Mouse (Mus musculus): ENCODE data around the gene Adamts16.

Gene Adamts16

GRCm38 (mm10) chr13:70764682-70765081 lies 76.9 kb downstream of the Adamts16 start:
- no peak for DNase-seq (ENCODE audit: low read depth, low spot score)

DNA sequence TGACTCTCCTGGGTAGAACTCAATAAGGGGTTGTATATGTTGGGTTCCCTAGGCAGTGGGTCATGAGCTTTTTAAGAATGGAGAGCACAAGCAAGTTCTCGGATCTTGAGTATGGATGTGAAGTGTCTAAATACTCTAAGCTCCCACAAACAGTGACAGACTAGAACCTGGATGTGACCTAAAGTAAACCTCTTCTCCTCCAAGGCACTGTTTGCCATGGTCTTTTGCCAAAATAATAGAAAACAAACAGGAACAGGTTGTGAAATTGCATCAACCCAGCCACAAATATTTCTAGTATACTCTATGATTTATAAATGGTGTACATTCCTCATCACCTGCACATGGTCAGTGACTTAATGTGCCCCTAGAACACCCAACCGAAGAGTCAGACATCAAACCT lies 79.0 kb downstream of the Adamts16 start:
- DNase-seq (ENCODE audit: low read depth, low spot score) = no peak

GRCm38 (mm10) chr13:70761312-70761711 lies 80.3 kb downstream of the Adamts16 start:
- no peak for DNase-seq (ENCODE audit: low read depth, low spot score)

DNA sequence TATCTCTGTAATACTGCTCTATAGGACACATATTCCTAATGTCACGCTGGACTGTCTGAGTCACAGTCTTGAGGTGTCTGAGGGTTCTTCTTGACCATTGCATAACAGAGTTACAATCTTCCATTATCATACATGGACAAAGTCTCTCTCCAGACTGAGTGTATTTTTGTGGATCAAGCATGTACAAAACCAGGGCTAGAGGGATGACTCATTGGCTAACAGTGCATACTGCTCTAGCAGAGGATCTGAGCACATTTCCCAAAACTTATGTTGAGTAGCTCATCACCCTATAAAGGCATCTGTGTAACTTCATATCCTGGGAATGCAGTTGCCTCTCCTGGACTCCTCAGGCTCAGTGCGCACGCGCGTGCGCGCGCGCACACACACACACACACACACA lies 81.4 kb downstream of the Adamts16 start:
- no peak for DNase-seq (ENCODE audit: low read depth, low spot score)

- no peak for DNase-seq (ENCODE audit: low read depth, low spot score)
Measured at GRCm38 (mm10) chr13:70746294-70747008, 95.2 kb downstream of the Adamts16 start.

DNA sequence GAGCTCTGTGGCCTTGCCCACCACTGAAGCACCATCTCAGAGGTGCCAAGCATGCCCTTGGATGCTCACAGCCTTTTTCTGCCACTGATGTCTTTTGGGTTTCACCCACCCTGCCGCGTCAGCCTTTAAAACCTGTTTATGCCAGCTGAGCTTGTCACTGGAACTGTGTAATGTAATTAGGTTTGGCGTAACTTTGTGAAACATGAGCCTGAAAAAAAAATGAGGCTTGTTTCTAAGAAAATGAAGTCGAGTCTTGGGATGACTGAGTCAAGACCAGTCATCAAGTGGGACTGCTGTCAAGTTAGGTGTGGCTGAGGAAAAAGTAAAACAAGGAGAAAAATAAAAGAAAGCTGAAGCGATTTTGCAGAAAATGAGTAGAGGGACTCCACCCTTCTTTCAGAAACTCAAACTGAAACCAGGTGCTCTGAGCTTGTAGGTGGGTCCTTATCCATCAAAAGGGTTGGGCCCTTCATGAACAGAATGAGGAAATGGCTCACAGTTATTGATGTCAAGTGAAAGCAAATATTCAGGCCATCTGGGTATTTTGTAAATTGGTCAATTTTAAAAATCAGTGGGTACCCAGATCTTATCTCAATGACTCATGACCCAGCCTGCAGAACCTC lies 97.1 kb downstream of the Adamts16 start:
- DNase-seq (ENCODE audit: low read depth, low spot score) = no peak

GRCm38 (mm10) chr13:70742693-70743092 lies 98.9 kb downstream of the Adamts16 start:
- DNase-seq (ENCODE audit: low read depth, low spot score) = no peak

DNA sequence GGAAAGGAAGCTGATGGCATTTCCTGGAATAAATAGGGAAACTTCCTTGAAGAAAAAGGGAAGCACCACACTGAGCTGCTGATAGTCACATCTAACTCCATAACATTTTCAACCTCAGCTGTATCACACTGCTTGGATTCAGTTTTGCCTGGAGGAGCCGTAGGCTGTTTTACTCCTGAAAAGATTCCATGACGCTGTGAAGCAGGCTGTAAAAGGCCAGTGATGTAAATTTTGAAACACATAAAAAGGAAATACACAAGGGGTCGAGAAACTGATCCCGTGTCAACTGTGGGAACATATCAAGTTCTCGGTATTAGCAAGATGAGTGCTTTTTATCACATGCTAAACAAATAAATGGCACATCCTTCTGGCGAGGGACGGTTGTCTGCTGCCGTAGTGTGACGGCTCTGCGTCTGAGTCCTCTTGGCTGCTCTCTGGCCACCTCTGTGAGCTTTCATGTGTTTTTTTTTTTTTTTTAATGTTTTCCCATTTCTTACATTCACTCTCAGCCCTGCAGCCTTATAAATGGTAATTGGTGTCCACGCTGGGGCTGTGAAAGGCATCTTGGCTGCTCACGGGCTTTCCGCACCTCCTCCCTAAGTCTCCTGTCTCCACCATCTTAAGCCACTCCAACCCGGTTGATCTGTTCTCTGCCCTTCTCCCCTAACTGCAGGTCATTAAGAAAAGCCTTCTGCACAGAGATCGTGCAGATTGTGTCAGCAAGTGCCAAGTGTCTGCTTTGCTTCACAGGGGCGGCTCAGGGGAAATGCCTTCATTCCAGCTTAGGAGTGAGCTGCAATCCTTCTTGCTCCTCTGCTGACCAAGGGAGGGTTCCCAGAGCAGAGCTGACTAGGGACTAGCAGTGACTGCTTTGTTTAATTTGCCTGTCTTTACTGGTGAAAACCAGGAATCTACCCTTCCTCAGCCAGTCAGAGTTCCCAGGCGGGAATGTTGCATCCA lies 101.0 kb downstream of the Adamts16 start:
- no peak for DNase-seq (ENCODE audit: low read depth, low spot score)

DNA sequence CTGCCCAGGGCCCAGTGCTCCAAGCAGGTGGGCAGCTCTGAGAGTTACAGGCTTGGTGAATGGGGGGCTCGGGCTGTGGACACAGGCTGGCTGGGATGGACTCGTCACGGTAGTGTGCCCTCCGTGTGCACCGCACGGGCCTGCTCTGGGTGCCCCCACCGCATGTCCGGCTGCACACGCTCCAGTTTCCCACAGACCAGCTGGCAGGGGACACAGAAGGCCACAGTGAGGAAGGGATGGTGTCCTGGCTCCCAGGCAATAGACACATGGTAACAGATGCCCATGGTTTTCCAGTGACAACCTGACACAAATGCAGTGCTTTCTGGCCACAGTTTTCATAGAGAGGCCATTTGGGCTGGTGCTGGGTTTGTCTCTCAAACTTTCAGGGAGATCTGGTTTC lies 102.8 kb downstream of the Adamts16 start:
- DNase-seq (ENCODE audit: low read depth, low spot score) = no peak

DNA sequence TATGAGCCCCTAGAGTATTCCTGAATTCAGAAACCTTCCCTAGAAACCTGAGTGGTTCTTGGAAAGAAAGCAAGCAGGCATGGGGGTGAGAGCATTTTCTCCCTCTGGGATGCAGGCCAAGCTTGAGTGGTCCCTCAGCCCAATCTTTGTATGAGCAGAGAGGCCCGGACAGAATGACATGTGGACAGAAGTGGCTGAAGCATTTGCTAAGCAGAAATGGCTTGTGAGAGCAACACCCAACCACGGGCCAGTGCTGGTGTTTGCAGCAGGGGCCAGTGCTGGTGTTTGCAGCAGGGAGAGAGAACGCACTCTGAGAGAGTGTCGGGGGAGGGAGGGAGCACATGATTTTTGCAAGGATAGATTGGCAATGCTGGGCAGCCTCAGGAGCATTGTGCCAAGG lies 105.2 kb downstream of the Adamts16 start:
- DNase-seq (ENCODE audit: low read depth, low spot score) = no peak

DNA sequence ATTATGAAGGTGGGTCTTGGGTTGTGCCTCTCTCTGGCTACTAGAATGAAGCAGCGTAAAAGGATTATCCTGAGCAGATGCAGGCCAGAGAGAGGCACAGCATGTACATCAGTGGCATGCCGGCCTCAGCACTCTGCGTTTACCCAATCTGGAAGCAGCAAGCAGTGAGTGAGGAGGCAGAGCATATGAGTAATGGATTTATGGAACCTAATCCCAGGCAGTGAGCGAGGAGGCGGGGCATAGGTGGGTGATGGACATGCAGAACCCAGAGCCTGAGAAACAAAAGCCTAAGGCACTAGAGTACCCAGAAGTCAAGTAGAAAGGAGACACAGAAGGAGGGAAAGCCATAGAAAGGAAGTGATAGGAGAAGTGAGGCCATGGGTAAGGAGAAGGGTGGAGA lies 107.0 kb downstream of the Adamts16 start:
- DNase-seq (ENCODE audit: low read depth, low spot score) = no peak

DNA sequence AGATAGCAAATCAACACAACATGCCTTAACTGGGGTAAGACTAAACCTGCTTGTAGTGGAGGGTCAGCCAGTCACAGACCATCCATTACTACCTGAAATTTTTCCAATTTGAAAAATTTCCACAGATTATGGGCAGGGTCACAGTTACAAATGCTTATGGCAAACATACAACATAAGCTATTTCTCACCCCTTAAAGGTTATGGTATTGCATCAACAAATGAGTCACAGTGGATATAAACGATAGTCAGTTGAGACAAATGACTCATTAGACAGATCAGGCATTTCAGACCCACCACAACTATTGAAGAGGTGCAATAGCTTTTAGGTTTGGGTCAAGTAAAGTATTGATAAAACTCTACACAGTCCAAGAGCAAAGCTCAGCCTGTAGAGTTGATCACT lies 107.7 kb downstream of the Adamts16 start:
- no peak for DNase-seq (ENCODE audit: low read depth, low spot score)

DNA sequence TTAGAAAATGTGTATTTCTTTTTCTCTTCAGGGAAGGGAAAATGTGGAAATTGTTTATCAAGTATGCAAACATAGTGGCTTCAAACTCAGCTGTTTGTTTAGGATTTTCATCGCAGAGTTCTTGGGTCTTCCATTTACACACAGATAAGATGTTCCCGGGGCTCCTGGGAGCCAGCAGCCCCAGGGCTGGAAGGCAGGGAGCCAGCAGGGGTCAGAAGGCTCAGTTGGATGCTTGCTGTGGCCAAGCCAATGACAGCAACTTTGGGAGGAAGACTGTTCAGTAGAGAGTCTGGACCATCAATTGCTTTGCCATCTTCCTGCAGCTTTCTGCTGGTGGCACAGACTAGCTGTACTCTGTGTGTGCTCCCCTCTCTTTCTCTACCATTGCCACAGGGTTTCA lies 108.4 kb downstream of the Adamts16 start:
- no peak for DNase-seq (ENCODE audit: low read depth, low spot score)

DNA sequence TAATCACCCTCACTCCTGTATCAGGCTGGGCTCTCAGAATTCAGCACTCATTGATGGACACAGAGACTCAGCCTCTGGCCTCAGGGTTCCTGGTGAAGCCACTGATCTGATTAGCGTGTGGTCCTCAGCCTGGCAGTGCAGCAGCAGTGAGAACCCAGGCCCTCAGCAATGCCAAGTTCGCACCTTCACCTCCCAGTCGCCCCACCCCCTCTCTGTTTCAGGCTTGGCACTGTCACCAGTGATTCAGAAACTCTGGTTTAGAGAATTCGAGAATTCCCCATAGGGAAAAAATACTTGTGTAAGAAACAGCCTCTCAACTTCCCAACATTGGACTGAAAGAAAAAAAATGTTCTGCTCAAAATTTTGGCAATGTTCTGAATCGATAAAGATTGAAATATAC lies 108.8 kb downstream of the Adamts16 start:
- DNase-seq (ENCODE audit: low read depth, low spot score) = no peak

GRCm38 (mm10) chr13:70731349-70731748 lies 110.3 kb downstream of the Adamts16 start:
- no peak for DNase-seq (ENCODE audit: low read depth, low spot score)

- no peak for DNase-seq (ENCODE audit: low read depth, low spot score)
Measured at GRCm38 (mm10) chr13:70729996-70730395, 111.6 kb downstream of the Adamts16 start.

DNA sequence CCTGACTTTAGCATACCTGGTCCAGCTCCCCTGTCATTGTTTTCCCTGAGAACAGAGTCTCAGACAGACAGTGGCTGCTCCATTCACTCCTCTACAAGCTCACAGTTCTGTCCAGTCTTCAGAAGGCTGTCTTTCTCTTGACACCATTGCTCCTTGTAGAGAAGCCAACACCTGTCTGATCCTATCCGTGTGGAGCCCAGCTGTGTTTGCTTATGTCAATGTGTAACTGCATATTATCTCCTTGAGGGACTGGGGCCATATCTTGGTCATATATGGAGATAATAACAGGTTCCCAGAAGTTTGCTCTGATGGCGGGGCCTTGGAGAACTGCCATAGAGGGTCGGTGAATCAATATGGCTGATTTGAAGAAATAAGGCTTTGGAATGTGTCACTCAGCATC lies 115.4 kb downstream of the Adamts16 start:
- DNase-seq (ENCODE audit: low read depth, low spot score) = no peak

DNA sequence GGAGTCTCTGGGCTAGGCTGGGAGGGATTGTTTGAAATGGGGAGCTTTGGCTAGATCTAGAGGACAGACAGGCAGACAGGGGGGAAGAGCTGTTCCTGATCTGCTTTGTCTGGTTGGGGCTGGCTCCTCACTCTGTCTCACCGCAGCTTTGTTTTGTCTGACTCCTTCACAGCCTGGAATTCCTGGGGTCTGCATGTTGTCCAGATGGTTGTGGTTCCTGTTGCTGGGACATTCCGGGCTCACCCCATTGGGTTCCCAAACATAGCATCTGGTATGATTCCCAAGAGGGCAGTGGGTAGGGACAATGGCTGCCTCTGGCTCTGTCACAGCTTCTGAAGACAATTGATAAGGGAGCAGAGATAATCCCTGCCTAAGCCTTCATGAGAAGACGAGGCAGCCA lies 117.0 kb downstream of the Adamts16 start:
- no peak for DNase-seq (ENCODE audit: low read depth, low spot score)

DNA sequence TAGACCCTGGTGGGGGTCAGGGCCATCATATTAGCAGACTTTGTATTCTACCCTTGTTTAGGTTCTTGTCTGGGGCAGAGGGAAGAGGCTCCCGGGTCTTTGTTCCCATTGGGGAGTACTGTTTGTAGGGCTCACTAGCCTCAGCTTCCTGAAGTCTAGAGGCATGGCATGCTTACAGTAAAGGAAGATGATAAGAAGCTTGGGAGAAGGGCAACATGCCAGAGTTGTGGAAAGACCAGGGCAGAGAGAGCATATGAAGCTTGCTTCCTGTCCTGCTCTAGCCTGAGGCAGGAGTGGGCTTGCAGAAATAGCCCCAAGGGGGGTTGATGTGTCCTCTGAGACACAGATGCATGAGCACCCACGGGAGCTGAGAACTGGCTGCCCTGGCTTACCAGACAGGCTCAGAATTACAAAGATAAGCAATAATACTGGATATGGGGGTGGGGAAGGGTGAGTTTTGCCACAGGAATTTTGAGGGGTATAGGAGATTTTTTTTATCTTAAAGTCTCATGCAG lies 117.4 kb downstream of the Adamts16 start:
- DNase-seq (ENCODE audit: low read depth, low spot score) = no peak

DNA sequence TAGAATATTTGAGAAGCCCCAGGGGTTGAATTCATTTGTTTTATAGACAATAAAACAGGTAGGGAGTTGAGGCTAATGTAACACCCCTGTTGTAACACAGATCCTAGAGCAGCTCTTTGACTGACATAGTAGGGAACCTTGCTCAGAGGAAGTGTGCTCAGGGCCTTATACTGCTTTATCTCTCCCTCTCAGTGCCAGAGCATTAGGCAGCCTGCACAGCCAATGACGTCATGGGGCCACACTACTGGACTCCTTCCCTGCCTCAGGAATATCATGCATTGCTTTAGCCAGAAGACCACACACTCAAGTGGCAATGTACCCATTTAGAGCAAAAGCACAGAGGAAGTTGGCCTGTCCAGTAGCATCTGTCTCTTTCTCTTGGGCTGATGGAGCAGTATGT lies 121.6 kb downstream of the Adamts16 start:
- no peak for DNase-seq (ENCODE audit: low read depth, low spot score)

DNA sequence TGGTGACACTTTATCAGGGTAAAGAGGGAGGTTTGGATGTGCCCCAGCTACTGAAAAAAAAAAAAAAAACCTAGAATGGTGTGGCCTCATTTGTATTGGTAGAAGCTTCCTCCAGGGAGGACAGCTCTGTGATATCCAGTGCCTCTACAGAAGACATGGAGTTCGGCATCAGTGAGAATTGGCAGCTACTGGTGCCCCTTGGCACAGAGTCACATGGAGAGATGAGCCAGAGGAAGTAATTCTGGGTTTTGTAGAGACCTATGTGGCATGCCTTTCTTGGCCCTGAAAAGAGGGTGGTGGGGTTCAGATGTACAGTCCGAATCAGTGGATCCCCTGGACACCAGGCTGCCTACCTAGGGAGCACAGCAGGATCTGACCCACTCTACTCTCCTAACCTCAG lies 122.8 kb downstream of the Adamts16 start:
- DNase-seq (ENCODE audit: low read depth, low spot score) = no peak

- no peak for DNase-seq (ENCODE audit: low read depth, low spot score)
Measured at GRCm38 (mm10) chr13:70716022-70716421, 125.6 kb downstream of the Adamts16 start.
